Mouse (Mus musculus) myocyte (in vitro differentiated cells): ENCODE results near the gene Sh3bp4.

Experiments
- CEBPB ChIP-seq: IDR thresholded peaks from 2 replicates; pipeline ENCODE4 v1.6.1; 2011; ENCODE audit warnings: mild to moderate bottlenecking, moderate library complexity; ENCODE audit not compliant: poor library complexity, insufficient read depth, severe bottlenecking
- E2F4 ChIP-seq: IDR thresholded peaks from one replicate; pipeline ENCODE4 v1.6.1; 2011; ENCODE audit warnings: mild to moderate bottlenecking, control low read depth, moderate library complexity; ENCODE audit not compliant: insufficient read depth
- MYOG ChIP-seq, 3 experiments: IDR thresholded peaks; one replicate each; pipeline ENCODE4 v1.6.1; 2011; ENCODE audit warnings: control low read depth in 2 of 3, low read depth in 2 of 3, mild to moderate bottlenecking in 2 of 3; ENCODE audit not compliant: insufficient read length in 2 of 3, control insufficient read depth in 1 of 3, insufficient read depth in 1 of 3
- SRF ChIP-seq: IDR thresholded peaks from one replicate; pipeline ENCODE4 v1.6.1; 2011; ENCODE audit warnings: low read depth; ENCODE audit not compliant: control insufficient read depth, insufficient read length
- TCF3 ChIP-seq: IDR thresholded peaks from one replicate; pipeline ENCODE4 v1.6.1; 2011; ENCODE audit warnings: low read depth, control low read depth; ENCODE audit not compliant: insufficient read length

DNA sequence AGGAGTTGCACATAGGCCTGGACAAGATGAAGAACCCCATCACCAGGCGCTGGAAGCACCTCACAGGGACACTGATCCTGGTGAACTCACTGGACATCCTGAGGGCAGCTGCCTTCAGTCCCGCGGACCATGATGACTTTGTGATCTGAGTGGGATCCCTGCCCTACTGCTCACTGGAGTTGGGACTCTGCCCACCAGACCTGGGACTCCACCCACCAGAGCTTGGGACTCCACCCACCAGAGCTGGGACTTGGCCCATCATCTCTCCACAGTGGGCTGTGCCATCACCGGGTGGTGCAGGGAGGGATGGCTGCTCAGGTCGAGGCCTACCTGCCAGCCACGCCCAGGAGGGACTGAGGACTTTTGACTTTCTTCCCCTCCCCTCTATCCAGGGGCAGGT is 83.0 kb downstream of the Sh3bp4 start:
- TF ChIP-seq SRF (no peak), MYOG (IDR thresholded peaks at IDR 0.05; ENCODE audit: control insufficient read depth in 1 of 3, insufficient read depth in 1 of 3, insufficient read length in 2 of 3, low read depth in 2 of 3) (no peak), TCF3 (no peak), CEBPB (no peak), E2F4 (no peak)
